Mouse (Mus musculus): ENCODE measurements around the gene Otulin. TPM values are rescaled to one million over a fixed set of nuclear protein-coding genes. Genes with fewer than 3 reads are reported as not detected.

The Otulin gene
- total and polyA plus RNA-seq, 3 experiments, result 65.5 to 70.6 TPM; not detected in 1

DNA sequence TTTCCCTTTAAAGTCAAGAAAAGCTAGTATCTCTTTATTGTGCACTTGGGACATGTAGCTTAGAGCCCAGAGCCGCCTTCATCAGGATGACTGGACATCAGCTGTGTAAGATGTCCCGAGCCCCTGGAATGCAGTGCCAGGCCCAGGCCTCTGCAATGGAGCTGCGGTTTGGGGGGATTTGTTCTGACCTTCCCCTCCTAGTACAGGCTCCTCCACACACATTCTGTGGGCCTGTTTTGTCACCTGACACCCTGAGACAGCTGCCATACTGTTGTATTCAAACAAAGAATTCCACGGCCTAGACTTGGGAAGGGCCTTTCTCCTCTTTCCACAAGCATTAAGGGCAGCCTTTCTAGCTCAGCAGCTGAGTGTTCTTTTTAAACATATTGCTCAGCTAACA, 35.5 kb downstream of the Otulin start:
- Histone ChIP-seq H3K9ac (ENCODE audit: control insufficient read depth, low read depth, low read length, poor library complexity, severe bottlenecking) (no peak overlapping the region), H3K4me3 (ENCODE audit: control insufficient read depth in 1 of 2, insufficient read depth in 1 of 2, low read depth in 2 of 2, low read length in 2 of 2) (no peak overlapping the region), H3K27me3 (ENCODE audit: control insufficient read depth in 1 of 2, insufficient read depth in 2 of 2, low read length in 2 of 2) (no peaks in the 10 kb centered on the region), H3K4me1 (ENCODE audit: control insufficient read depth in 1 of 2, insufficient read depth in 2 of 2, low read length in 2 of 2) (no peaks in the 10 kb centered on the region; a peak in 1 of 4 replicates), H3K79me2 (ENCODE audit: control insufficient read depth, insufficient read depth, low read length, poor library complexity) (no peaks in the 10 kb centered on the region), H3K9me3 (replicated peaks; ENCODE audit: insufficient read depth, low read length) (no peaks in the 10 kb centered on the region), H3K27ac (ENCODE audit: control insufficient read depth, low read depth, low read length) (no peak overlapping the region), H3K36me3 (ENCODE audit: control insufficient read depth in 1 of 2, insufficient read depth in 2 of 2, low read length in 2 of 2) (peaks cover 2 to 10% of the 10 kb centered on the region in 2 experiments; a peak in 3 of 4 replicates)
- TF ChIP-seq NELFE (IDR thresholded peaks at IDR 0.05; ENCODE audit: low read depth, low read length) (no peak), TCF12 (IDR thresholded peaks at IDR 0.05; ENCODE audit: low read depth, low read length) (no peak), HCFC1 (IDR thresholded peaks at IDR 0.05; ENCODE audit: low read depth, low read length) (no peak), USF1 (IDR thresholded peaks at IDR 0.05; ENCODE audit: low read depth, low read length) (no peak), NRF1 (IDR thresholded peaks at IDR 0.05; ENCODE audit: insufficient read depth, low read depth, low read length, poor library complexity, severe bottlenecking) (no peak)
- no peak for DNase-seq (ENCODE audit: low read depth, low spot score)

DNA sequence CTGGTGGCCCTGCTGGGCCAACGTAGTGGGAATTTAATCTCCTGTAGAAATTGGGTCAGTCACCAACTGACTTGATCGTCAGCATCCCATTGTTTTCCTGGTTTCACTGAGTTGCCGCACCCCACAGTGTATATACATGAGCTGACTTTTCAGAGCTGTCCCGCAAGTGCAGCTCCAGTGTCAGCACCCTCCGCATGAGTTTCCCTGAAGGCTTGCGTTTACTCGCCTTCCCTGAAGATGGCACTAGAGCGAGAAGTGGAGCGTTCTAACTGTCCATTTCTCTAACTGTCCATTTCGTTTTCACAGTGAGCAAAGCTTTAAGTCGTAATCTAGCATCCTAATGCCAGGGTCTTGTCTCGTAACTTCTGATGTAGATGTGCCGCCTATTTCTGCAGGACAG, 36.8 kb downstream of the Otulin start:
- Histone ChIP-seq H3K27me3 (ENCODE audit: control insufficient read depth in 1 of 2, insufficient read depth in 2 of 2, low read length in 2 of 2) (no peaks in the 10 kb centered on the region), H3K36me3 (ENCODE audit: control insufficient read depth in 1 of 2, insufficient read depth in 2 of 2, low read length in 2 of 2) (peaks cover 2 to 7% of the 10 kb centered on the region in 2 experiments; a peak in 3 of 4 replicates), H3K4me3 (ENCODE audit: control insufficient read depth in 1 of 2, insufficient read depth in 1 of 2, low read depth in 2 of 2, low read length in 2 of 2) (no peak overlapping the region), H3K9ac (ENCODE audit: control insufficient read depth, low read depth, low read length, poor library complexity, severe bottlenecking) (no peak overlapping the region), H3K4me1 (ENCODE audit: control insufficient read depth in 1 of 2, insufficient read depth in 2 of 2, low read length in 2 of 2) (peaks cover 0 to 3% of the 10 kb centered on the region in 2 experiments; a peak in 1 of 4 replicates), H3K27ac (ENCODE audit: control insufficient read depth, low read depth, low read length) (no peak overlapping the region), H3K9me3 (replicated peaks; ENCODE audit: insufficient read depth, low read length) (no peaks in the 10 kb centered on the region), H3K79me2 (ENCODE audit: control insufficient read depth, insufficient read depth, low read length, poor library complexity) (no peaks in the 10 kb centered on the region)
- DNase-seq (ENCODE audit: low read depth, low spot score), result peak; percentile 17
- TF ChIP-seq ZMIZ1 (IDR thresholded peaks at IDR 0.05; ENCODE audit: low read depth, low read length) (no peak), SMC3 (IDR thresholded peaks at IDR 0.05; ENCODE audit: low read depth, low read length) (0 out of 2 replicates have a peak, but pooled peaks have one; percentile 9), CTCF (IDR thresholded peaks at IDR 0.05 in 2 of 3, conservative IDR thresholded peaks at IDR 0.05 in 1 of 3; ENCODE audit: control insufficient read depth in 1 of 3, insufficient read depth in 1 of 3, low read depth in 2 of 3, low read length in 3 of 3, poor library complexity in 1 of 3, severe bottlenecking in 1 of 3) (peak; percentile 16 to 41 (median 38); a peak in 5 of 6 replicates)

DNA sequence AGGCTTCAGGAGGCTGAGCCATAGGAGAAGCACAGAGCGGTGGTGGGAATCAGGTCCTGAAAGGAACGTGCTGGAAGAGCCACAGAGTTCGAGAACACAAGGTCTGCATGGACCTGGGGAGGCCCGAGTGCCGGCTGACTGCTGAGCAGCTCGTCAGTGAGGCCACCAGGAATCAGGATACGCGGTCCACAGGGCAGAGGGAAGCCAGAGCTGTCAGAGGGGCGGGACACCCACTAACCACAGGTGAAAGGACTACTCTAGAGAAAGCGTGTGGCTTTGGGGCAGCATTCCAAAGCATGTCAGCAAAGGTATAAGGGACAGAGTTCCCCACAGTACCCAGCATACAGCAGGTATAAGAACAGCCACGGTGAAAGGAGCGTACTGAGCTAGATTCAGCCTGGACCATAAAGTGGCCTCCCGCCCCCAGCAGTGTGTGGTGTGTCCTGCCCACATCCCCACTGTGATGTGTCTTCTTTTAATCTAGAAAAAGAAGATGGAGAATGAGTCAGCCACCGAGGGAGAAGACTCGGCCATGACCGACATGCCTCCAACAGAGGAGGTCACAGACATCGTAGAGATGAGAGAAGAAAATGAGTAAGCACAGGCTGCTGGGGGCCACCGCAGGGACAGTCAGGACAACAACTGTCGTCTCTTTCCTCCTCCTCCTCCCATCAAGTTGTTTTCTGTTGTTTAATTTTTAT, 37.7 kb downstream of the Otulin start:
- Histone ChIP-seq H3K27ac (ENCODE audit: control insufficient read depth, low read depth, low read length) (no peak overlapping the region), H3K4me3 (ENCODE audit: control insufficient read depth in 1 of 2, insufficient read depth in 1 of 2, low read depth in 2 of 2, low read length in 2 of 2) (no peak overlapping the region), H3K9me3 (replicated peaks; ENCODE audit: insufficient read depth, low read length) (no peaks in the 10 kb centered on the region), H3K27me3 (ENCODE audit: control insufficient read depth in 1 of 2, insufficient read depth in 2 of 2, low read length in 2 of 2) (no peaks in the 10 kb centered on the region), H3K36me3 (ENCODE audit: control insufficient read depth in 1 of 2, insufficient read depth in 2 of 2, low read length in 2 of 2) (peaks cover 2 to 7% of the 10 kb centered on the region in 2 experiments; a peak in 3 of 4 replicates), H3K79me2 (ENCODE audit: control insufficient read depth, insufficient read depth, low read length, poor library complexity) (no peaks in the 10 kb centered on the region), H3K9ac (ENCODE audit: control insufficient read depth, low read depth, low read length, poor library complexity, severe bottlenecking) (no peak overlapping the region), H3K4me1 (ENCODE audit: control insufficient read depth in 1 of 2, insufficient read depth in 2 of 2, low read length in 2 of 2) (peaks cover 0 to 3% of the 10 kb centered on the region in 2 experiments; a peak in 1 of 4 replicates)
- DNase-seq (ENCODE audit: low read depth, low spot score), result no peak
- no peak for TF ChIP-seq CHD2 (IDR thresholded peaks at IDR 0.05; ENCODE audit: low read length)

All from MEL (cell line).